Mouse (Mus musculus) cortical plate, adult 2 months (tissue): ENCODE results near the gene Trim15. TPM values are rescaled to one million over a fixed set of nuclear protein-coding genes. Genes with fewer than 3 reads are reported as not detected.
A peak's percentile ranks its signal among the peaks of the same experiment; 100 is the strongest.

ENCODE experiments used
- H3K27ac ChIP-seq: fragments of 200-500 bp; 2 replicates; pipeline ENCODE4 v1.5.1; 2012; ENCODE audit warnings: low read length, control low read depth, inconsistent platforms; ENCODE audit not compliant: insufficient read depth
- H3K4me1 ChIP-seq: fragments of 200-500 bp; 2 replicates; pipeline ENCODE4 v1.6.1; 2011; ENCODE audit warnings: low read length; ENCODE audit not compliant: control insufficient read depth, insufficient read depth
- H3K4me3 ChIP-seq: fragments of 200-500 bp; 2 replicates; pipeline ENCODE4 v1.5.1; 2011; ENCODE audit warnings: mild to moderate bottlenecking, low read length, control low read depth; ENCODE audit not compliant: insufficient read depth
- CTCF ChIP-seq: fragments of 200-500 bp; IDR thresholded peaks from 2 replicates; pipeline ENCODE4 v1.5.1; 2011; ENCODE audit warnings: mild to moderate bottlenecking, control low read depth, low read length; ENCODE audit not compliant: insufficient read depth; ENCODE audit errors: extremely low read depth
- POLR2A ChIP-seq: fragments of 200-500 bp; IDR thresholded peaks from 2 replicates; pipeline ENCODE4 v1.6.1; 2011; ENCODE audit warnings: mild to moderate bottlenecking, low read length, control low read depth; ENCODE audit not compliant: insufficient read depth; ENCODE audit errors: extremely low read depth
- polyA plus RNA-seq: library from polyadenylated mRNA; depleted of rRNA; stranded (reverse); fragments of >200 nt; gene quantifications from 2 replicates; pipeline ENCODE4 v1.2.3, GENCODE M21; 2012; rRNA removed

Trim15 gene
- not detected in 2 replicates for polyA plus RNA-seq

DNA sequence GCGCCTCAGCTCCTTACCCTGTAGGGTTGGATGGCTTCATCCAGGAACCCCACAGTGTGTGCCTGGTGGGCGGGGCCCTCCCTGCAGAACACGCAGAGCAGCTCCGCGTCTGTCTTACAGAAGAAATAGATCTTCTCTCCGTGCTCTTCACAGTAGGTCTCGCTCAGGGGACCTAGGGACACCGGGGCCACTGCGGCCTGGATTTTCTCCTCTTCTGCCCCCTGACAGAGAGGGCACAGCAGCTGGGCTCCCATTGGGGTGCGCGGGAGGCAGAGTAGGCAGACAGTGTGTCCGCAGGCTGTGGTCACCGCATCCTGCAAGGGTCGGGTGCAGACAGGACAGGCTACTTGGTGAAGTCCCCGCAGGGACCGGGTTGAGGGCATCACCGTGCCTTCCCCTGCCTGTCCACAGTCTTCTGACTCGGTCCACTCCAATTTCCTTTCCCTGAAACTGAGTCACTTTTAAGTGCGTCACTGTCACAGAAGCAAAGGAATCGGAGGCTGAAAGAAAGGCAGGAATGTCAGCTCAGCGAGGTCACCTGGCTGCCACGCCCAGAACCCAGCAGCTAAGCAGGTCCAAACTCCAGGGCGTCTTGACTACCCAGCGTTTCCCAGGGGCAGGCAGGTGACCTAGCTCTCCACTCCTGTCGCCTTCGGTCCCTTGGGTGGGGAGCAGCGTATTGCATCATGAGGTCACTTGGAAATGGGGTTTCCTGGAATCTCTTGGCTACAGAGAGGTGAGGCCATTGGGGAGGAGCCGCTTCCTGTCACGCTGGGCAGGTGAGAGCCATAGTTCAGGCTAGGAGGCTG, at the start of gene Trim15:
TSS of gene Trim15 (minus strand) at position 492 of the 809 bp plus-strand sequence.
- no peaks in the 10 kb centered on the region for H3K4me1 ChIP-seq
- H3K4me3 ChIP-seq = no peak within 1 kb of the TSS
- no peak within 1 kb of the TSS for H3K27ac ChIP-seq
- TF ChIP-seq POLR2A = no peak
- no peak for TF ChIP-seq CTCF

DNA sequence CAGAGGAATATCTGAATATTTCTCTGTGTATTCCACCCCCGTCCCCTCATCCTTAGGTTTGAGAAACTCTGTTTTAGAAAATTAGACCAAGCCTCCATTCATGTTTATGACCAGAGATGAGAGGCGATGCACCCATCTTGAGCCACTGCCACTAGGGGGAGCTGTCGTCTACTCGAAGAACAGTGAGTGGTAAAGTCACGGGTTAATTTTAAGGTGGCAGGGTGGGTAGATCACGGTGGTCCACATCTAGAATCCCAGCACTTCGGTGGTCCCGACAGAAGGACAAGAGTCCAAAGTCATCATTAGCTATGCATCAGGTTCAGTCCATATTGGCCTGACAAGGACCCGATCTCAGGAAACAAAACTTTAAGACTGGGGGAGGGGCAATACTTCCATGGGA, 48.1 kb upstream of the Trim15 start:
- Histone ChIP-seq H3K4me1 (no peaks in the 10 kb centered on the region), H3K4me3 (no peak overlapping the region), H3K27ac (no peak overlapping the region)
- peak; percentile 82 for TF ChIP-seq CTCF
- TF ChIP-seq POLR2A = no peak

DNA sequence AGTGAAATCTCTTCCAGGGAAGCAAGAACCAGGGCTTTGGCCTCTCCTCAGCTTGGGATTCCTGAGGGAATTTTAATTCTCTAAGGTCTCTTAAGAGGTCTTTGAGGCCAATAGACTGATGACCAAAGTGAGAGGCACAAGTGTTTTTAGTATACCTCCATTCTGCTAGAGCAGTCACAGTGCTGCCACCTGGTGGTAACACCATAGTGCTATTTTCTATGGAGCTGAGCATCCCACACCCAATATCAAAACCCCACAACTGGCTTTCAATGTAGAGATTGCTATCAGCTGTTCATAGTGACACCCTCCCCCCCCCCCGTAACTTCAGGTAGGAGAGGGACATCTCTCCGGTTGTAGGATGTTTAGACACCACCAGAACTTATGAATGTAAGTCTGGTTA, 47.1 kb upstream of the Trim15 start:
- Histone ChIP-seq H3K4me1 (no peaks in the 10 kb centered on the region), H3K27ac (no peak overlapping the region), H3K4me3 (no peak overlapping the region)
- TF ChIP-seq POLR2A (no peak), CTCF (peak; percentile 53; the same call in 1 of the 2 replicates)

DNA sequence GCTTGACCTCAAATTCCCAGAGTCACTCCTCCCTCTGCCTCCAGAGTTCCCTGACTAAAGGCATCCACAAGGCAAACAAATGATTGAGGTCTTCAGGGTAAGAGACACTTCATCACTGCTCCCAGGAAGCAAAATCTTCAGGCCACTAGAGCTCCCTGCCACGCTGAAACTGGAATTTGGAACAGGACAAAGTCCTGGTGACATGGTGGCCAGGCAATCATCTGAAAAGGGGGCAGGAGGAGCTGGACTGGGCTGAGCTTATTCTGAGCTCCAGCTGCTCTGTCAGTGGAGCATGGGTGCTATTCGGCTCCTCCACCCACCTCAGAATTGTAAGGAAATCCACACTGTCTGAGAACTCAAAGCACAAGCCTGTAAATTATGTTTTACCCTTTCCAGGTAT, 45.0 kb upstream of the Trim15 start:
- TF ChIP-seq POLR2A (no peak), CTCF (no peak)
- Histone ChIP-seq H3K4me1 (no peaks in the 10 kb centered on the region), H3K27ac (no peak overlapping the region), H3K4me3 (no peak overlapping the region)

DNA sequence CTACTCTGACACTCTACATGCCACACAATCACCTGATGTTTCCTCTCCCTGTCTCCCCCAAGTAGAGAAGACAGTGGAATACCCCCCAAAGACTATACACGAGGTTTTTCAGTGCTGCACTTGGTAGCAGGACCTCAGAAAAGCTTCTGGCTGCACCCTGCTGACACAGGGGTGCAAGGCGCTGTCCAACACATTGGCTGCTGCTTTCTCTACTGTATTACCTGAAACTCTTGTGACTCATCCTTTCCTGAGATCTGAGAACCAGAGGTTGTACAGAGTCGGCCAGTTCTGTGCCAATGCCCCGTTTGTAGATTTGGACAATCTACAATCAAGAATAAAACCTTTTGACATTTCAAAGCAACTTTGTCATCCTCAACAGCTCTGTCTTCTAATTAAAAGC, 42.8 kb upstream of the Trim15 start:
- no peak for TF ChIP-seq POLR2A
- TF ChIP-seq CTCF = no peak
- Histone ChIP-seq H3K4me1 (no peaks in the 10 kb centered on the region), H3K4me3 (no peak overlapping the region), H3K27ac (no peak overlapping the region)

DNA sequence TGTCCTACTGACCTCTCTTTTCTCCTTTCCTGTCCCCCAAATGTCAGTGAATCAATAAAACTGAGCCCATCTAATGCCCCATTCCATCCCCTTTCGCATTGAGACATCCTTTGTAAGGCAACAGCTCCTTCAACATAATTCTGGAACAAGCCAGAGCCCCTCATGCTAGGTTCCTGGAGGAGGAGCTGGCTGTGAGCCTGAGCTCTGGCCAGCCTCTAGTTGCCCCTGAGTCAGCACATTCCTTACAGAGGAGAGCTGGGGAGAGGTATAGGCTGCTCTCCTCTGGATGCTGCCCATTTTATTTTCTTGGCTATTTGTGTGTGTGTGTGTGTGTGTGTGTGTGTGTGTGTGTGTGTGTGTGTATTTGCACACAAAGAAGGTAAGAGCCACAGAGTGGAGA, 41.2 kb upstream of the Trim15 start:
- H3K4me3 ChIP-seq = no peak overlapping the region
- H3K27ac ChIP-seq = no peak overlapping the region
- H3K4me1 ChIP-seq = no peaks in the 10 kb centered on the region
- no peak for TF ChIP-seq CTCF
- TF ChIP-seq POLR2A = no peak

DNA sequence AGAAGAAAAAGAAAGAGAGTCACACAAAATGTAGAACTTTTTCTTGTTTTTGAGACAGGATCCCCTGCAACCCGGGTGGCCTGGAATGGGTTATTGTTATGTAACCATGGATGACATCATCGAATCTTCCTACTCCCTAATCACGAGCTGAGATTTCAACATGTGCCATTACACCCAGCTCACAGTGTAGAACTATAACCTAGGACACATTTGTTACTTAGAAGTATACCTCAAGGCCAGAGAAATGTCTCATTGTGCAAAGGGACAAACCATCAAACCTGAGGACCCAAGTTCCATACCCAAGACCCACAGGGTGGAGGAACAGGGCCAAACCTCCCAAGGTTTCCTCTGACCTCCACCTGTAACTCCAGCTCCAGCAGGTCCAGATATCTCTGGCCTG, 36.6 kb upstream of the Trim15 start:
- H3K4me3 ChIP-seq = no peak overlapping the region
- H3K27ac ChIP-seq = no peak overlapping the region
- peaks cover 2% of the 10 kb centered on the region; the same call in 1 of the 2 replicates for H3K4me1 ChIP-seq
- no peak for TF ChIP-seq CTCF
- no peak for TF ChIP-seq POLR2A

DNA sequence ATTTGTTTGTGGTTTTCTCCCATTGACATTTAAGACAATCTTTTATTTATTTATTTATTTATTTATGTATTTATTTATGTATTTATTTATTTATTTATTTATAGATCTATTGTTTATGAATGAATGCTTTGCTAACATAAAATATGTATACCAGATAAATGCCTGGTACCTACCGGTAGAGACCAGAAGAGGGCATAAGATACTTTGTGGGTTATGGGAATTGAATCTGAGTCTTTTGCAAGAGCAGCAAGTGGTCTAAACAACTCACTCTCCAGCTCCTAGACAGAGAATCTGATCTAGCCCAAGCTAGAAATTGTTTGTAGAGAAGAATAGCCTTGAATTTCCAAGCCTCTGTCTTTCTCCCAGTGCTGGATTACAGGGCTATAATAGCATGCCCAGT, 33.7 kb upstream of the Trim15 start:
- Histone ChIP-seq H3K4me1 (peaks cover 2% of the 10 kb centered on the region; the same call in 1 of the 2 replicates), H3K27ac (no peak overlapping the region), H3K4me3 (no peak overlapping the region)
- TF ChIP-seq POLR2A (no peak), CTCF (no peak)

DNA sequence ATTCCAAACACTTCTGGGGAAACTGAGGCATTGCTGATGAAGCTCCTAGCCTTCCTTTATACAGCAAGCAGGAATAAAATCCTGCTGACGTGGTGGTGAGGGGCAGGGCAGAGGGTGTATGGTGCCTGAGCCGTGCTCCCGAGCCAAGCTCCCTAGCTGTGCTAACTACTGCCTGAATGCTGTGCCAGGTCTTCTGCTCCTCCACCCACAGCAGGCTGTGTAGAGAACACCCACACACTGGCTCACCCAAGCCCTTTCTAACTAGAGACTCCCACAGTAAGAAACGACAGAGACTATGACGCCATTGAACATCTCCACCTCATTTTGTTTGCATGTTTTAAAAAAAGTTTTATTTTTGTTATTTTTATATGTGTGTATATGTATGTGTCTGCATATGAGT, 33.0 kb upstream of the Trim15 start:
- H3K27ac ChIP-seq = no peak overlapping the region

DNA sequence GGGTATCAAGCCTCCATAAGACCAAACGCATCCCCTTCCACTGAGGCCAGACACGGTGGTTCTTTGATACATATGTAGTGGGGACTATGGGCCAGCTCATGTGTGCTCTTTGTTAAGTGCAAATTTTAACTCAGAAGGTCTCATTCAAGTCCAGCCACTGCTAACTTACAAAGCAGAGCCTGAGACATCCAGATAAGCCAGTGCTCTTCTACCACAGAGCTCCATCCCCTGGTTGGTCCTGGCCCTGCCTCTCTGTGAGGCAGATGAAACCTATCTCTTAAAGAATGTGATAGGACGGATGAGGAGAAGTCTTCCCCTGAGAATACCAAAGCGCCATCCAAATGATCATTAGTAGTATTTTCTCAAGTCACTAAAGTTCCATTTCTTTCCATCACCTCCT, 32.4 kb upstream of the Trim15 start:
- Histone ChIP-seq H3K4me3 (no peak overlapping the region), H3K4me1 (peaks cover 2% of the 10 kb centered on the region; the same call in 1 of the 2 replicates), H3K27ac (no peak overlapping the region)
- TF ChIP-seq CTCF = no peak
- no peak for TF ChIP-seq POLR2A

More for the DNA sequence above, 33.0 kb upstream of the Trim15 start:
- no peak for TF ChIP-seq POLR2A
- TF ChIP-seq CTCF = no peak
- Histone ChIP-seq H3K4me1 (peaks cover 2% of the 10 kb centered on the region; the same call in 1 of the 2 replicates), H3K4me3 (no peak overlapping the region)

DNA sequence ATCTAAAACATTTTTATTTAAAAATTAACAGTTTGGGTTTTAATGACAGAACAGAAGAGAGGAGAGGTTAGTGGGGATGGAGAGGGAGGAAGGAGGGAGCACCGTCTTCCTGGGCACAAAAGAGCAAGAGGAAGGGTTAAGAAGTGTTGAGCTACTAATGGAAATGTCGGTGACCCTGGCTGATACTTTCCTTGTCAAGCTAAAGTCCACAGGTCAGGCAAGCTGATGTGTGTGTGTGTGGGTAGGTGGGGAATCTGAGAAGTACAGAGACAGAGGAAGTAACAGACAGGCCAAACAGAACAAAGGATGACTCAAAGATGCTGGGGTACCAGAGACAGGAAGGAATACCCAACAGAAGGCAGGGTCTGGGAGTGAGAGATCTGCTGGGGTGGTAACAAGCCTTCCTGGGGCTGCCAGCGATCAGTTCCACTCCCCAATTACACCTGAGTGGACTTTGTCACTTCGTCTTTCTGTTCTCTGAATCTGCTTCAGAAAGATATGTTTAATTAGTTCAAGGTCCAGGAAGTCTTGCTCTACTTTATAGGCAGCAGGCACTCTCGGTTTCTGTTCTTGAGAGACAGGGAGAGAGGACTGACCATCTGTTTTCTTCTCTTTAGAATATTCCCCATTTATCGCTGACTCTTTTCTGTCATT, 30.7 kb upstream of the Trim15 start, which contains the start of gene Trim31:
TSS of gene Trim31 (plus strand) at position 567 of the 654 bp plus-strand sequence.
- Histone ChIP-seq H3K4me3 (no peak within 1 kb of the TSS), H3K4me1 (peaks cover 2% of the 10 kb centered on the region; the same call in 1 of the 2 replicates), H3K27ac (no peak within 1 kb of the TSS)
- TF ChIP-seq POLR2A (no peak), CTCF (no peak)
